22 mouse cellular contexts compared by ENCODE assay signal in genomic region chr13:64493586-64493985, GRCm38 (mm10). TPM values are rescaled to one million over a fixed set of nuclear protein-coding genes. Genes with fewer than 3 reads are reported as not detected.
"Had no signal": no experiment of that assay in that cellular context is flagged by ENCODE, and none has a peak within 500 bp of the region (broad histone marks: within the 10 kb centered on the region; RNA-seq: fewer than 3 reads in every experiment).

No protein-coding gene starts in this region.

- DNase-seq: right cerebral cortex, adult 18-20 months; right cerebral cortex, postnatal 14 days; right cerebral cortex, postnatal 25 days; right cerebral cortex, postnatal 4 days; spleen, adult 18-20 months; thymus, adult 18-20 months; thymus, adult 2 months; thymus, postnatal 14 days; thymus, postnatal 25 days; thymus, postnatal 36 days; thymus, postnatal 4 days had no signal

- H3K4me1 ChIP-seq: neural tube, embryonic 12.5 days; neural tube, embryonic 13.5 days; neural tube, embryonic 15.5 days; stomach, embryonic 15.5 days had no signal

- H3K36me3 ChIP-seq: neural tube, embryonic 12.5 days; neural tube, embryonic 13.5 days; neural tube, embryonic 15.5 days; stomach, embryonic 15.5 days had no signal

- H3K4me2 ChIP-seq: neural tube, embryonic 12.5 days; neural tube, embryonic 13.5 days; neural tube, embryonic 15.5 days; stomach, embryonic 15.5 days had no signal

- H3K4me3 ChIP-seq: neural tube, embryonic 12.5 days; neural tube, embryonic 13.5 days; neural tube, embryonic 15.5 days; stomach, embryonic 15.5 days had no signal

- H3K9me3 ChIP-seq: neural tube, embryonic 12.5 days; neural tube, embryonic 13.5 days; neural tube, embryonic 15.5 days; stomach, embryonic 15.5 days had no signal

- H3K27me3 ChIP-seq: neural tube, embryonic 12.5 days; neural tube, embryonic 13.5 days; neural tube, embryonic 15.5 days; stomach, embryonic 15.5 days had no signal

- H3K9ac ChIP-seq: neural tube, embryonic 12.5 days; neural tube, embryonic 13.5 days; neural tube, embryonic 15.5 days; stomach, embryonic 15.5 days had no signal

- H3K27ac ChIP-seq: neural tube, embryonic 12.5 days; neural tube, embryonic 13.5 days; neural tube, embryonic 15.5 days; stomach, embryonic 15.5 days; stomach, postnatal 0 days had no signal

RNA-seq across cellular contexts. Expression of gene Fam240b, which starts 4.0 kb away (rescaled TPM):
- polyA plus RNA-seq: neural tube, embryonic 12.5 days; neural tube, embryonic 13.5 days; small intestine, adult 2 months; spleen, adult 2 months; stomach, embryonic 14.5 days; stomach, embryonic 15.5 days; stomach, postnatal 0 days; testis, adult 2 months; thymus, adult 2 months; thymus, postnatal 0 days; urinary bladder, adult 2 months had no signal
